Mouse (Mus musculus): ENCODE results near the gene Ptpn18. TPM values are rescaled to one million over a fixed set of nuclear protein-coding genes. Genes with fewer than 3 reads are reported as not detected.
A peak's percentile ranks its signal among the peaks of the same experiment; 100 is the strongest.

Ptpn18 gene
- total and polyA plus RNA-seq, 3 experiments = 39.1 to 73.3 TPM; not detected in 1

DNA sequence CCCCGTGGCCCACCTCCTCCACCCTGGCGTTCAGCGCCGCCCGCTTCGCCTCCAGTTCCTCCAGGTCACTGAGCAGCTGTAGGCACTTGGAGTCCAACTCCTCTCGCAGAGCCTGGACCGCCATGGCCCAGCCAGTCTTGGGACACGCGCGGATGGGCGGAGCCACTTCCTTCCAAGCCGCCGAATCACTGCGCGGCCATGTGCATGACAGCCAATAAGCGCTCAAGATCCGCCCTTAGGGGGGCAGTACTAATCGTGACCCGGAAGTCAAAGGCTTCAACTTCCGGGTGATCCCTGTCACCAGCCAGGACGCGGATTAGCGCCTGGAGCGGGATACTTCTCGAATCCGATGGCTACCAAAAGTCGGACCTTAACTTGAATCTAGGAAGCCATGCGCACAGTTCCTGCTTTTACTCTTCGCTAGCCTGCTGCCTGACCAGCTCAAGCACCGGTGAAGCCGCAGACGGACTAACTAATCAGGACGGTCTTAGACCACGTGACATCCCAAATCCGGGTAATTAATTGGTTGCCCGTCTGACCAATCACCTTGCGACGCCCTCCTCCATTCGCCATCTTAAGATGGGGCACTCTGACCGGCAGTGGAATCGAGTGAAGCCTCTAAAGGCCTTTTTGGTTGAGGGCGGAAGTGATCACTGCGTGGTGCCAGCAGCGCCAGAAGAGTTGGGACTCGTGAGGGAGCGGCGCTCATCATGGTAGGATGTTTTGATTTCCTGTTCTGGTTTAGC is 20.2 kb upstream of the Ptpn18 start, which contains the start of the genes Ccdc115 and Imp4 (continued):
- no peak for TF ChIP-seq ZKSCAN1 (IDR thresholded peaks at IDR 0.05; ENCODE audit: low read depth, low read length)
- peak; percentile 96 for TF ChIP-seq USF1 (IDR thresholded peaks at IDR 0.05; ENCODE audit: low read depth, low read length)
- TF ChIP-seq RCOR1 (IDR thresholded peaks at IDR 0.05; ENCODE audit: low read depth, low read length) = peak; percentile 68
- TF ChIP-seq MXI1 (IDR thresholded peaks at IDR 0.05; ENCODE audit: low read depth, low read length) = peak; percentile 94
- no peak for TF ChIP-seq BHLHE40 (IDR thresholded peaks at IDR 0.05; ENCODE audit: borderline replicate concordance, low read depth, low read length)
- no peak for TF ChIP-seq UBTF (IDR thresholded peaks at IDR 0.05; ENCODE audit: borderline replicate concordance, insufficient read depth, low read depth, low read length)
- TF ChIP-seq POLR2AphosphoS2 (IDR thresholded peaks at IDR 0.05; ENCODE audit: low read length) = peak; percentile 85
- peak; percentile 28; the same call in 1 of the 2 replicates for TF ChIP-seq TCF12 (IDR thresholded peaks at IDR 0.05; ENCODE audit: low read depth, low read length)
- no peak for TF ChIP-seq GATA1 (IDR thresholded peaks at IDR 0.05; ENCODE audit: low read depth, low read length)
- peak; percentile 88 for TF ChIP-seq ZMIZ1 (IDR thresholded peaks at IDR 0.05; ENCODE audit: low read depth, low read length)
- TF ChIP-seq POLR2A (IDR thresholded peaks at IDR 0.05; ENCODE audit: control insufficient read depth in 1 of 2, insufficient read depth in 1 of 2, low read depth in 1 of 2, low read length in 2 of 2, poor library complexity in 1 of 2) = peak; percentile 81
- peak; percentile 95 for TF ChIP-seq MAX (IDR thresholded peaks at IDR 0.05; ENCODE audit: low read length)

DNA sequence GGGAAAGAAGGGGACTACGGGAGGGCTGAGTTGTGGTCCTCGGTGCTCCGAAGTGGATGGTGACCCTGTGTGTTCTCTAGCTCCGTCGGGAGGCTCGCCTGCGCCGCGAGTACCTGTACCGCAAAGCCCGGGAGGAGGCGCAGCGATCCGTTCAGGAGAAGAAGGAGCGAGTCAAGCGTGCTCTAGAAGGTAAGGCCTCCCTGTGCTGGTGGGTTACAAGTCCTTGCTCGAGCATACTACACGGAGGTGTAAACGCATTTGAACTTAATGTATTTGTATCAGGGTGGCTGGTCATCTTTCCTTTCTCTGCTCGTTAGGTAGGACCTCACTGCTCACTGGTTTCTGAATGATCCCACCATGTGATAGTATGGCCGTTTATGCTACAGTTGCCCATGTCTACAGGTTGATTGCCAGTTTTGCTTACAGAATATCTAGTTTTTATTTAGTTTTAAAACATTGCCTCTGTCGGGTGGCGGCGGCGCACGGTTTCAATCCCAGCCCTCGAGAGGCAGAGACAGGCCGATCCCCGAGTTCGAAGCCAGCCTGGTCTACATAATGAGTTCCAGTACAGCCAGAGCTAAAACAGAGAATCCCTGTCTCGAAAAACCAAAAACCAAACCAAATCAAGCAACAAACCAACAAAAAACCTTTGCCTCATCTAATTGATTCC is 19.5 kb upstream of the Ptpn18 start:
- H3K9ac ChIP-seq (ENCODE audit: control insufficient read depth, low read depth, low read length, poor library complexity, severe bottlenecking) = peak overlapping the region; percentile 82
- TF ChIP-seq MAFK (IDR thresholded peaks at IDR 0.05; ENCODE audit: borderline replicate concordance, low read depth, low read length) (no peak), MAZ (IDR thresholded peaks at IDR 0.05; ENCODE audit: low read depth, low read length) (no peak), ZMIZ1 (IDR thresholded peaks at IDR 0.05; ENCODE audit: low read depth, low read length) (no peak), CTCF (IDR thresholded peaks at IDR 0.05 in 2 of 3, conservative IDR thresholded peaks at IDR 0.05 in 1 of 3; ENCODE audit: control insufficient read depth in 1 of 3, insufficient read depth in 1 of 3, low read depth in 2 of 3, low read length in 3 of 3, poor library complexity in 1 of 3, severe bottlenecking in 1 of 3) (peak in 2 of 3 experiments; percentile 8 to 20; a peak in 2 of 6 replicates), E2F4 (IDR thresholded peaks at IDR 0.05; ENCODE audit: borderline replicate concordance, low read depth, low read length) (no peak), MXI1 (IDR thresholded peaks at IDR 0.05; ENCODE audit: low read depth, low read length) (no peak), MYB (IDR thresholded peaks at IDR 0.05; ENCODE audit: low read depth, low read length) (no peak), POLR2AphosphoS5 (IDR thresholded peaks at IDR 0.05; ENCODE audit: borderline replicate concordance, low read depth, low read length) (0 out of 2 replicates have a peak, but pooled peaks have one; percentile 20), TAL1 (IDR thresholded peaks at IDR 0.05; ENCODE audit: low read length) (no peak), SMC3 (IDR thresholded peaks at IDR 0.05; ENCODE audit: low read depth, low read length) (0 out of 2 replicates have a peak, but pooled peaks have one; percentile 8), HCFC1 (IDR thresholded peaks at IDR 0.05; ENCODE audit: low read depth, low read length) (no peak), USF2 (IDR thresholded peaks at IDR 0.05; ENCODE audit: borderline replicate concordance in 1 of 2, insufficient read depth in 1 of 2, low read depth in 1 of 2, low read length in 2 of 2) (no peak)
- no peak for DNase-seq (ENCODE audit: low read depth, low spot score)
- peak overlapping the region; percentile 67 to 69 for H3K4me3 ChIP-seq (ENCODE audit: control insufficient read depth in 1 of 2, insufficient read depth in 1 of 2, low read depth in 2 of 2, low read length in 2 of 2)
- H3K4me1 ChIP-seq (ENCODE audit: control insufficient read depth in 1 of 2, insufficient read depth in 2 of 2, low read length in 2 of 2) = peaks cover 0 to 7% of the 10 kb centered on the region in 2 experiments; a peak in 1 of 4 replicates
- peak overlapping the region; percentile 41 for H3K27ac ChIP-seq (ENCODE audit: control insufficient read depth, low read depth, low read length)
- no peaks in the 10 kb centered on the region for H3K27me3 ChIP-seq (ENCODE audit: control insufficient read depth in 1 of 2, insufficient read depth in 2 of 2, low read length in 2 of 2)
- no peaks in the 10 kb centered on the region for H3K9me3 ChIP-seq (replicated peaks; ENCODE audit: insufficient read depth, low read length)
- peaks cover 0 to 14% of the 10 kb centered on the region in 2 experiments; a peak in 3 of 4 replicates for H3K36me3 ChIP-seq (ENCODE audit: control insufficient read depth in 1 of 2, insufficient read depth in 2 of 2, low read length in 2 of 2)
- peaks cover 20% of the 10 kb centered on the region for H3K79me2 ChIP-seq (ENCODE audit: control insufficient read depth, insufficient read depth, low read length, poor library complexity)
